8 mouse cellular contexts compared by ENCODE assay signal in genomic region chr9:41950991-41951451, GRCm38 (mm10).
A peak's percentile ranks its signal among the peaks of the same experiment; 100 is the strongest.
DNase-seq lines count a peak whose midpoint lies in the region; ATAC-seq lines count a peak whose summit lies in the region.

No protein-coding gene starts in this region.

- peak; percentile 94 for DNase-seq in NIH3T3 (ENCODE audit: low read depth)
- peak; percentile 87 to 89 for DNase-seq in cerebellum, postnatal 10 days
- peak; percentile 92 to 93 for DNase-seq in frontal cortex, postnatal 36 days (ENCODE audit: low spot score in 2 of 2)
- DNase-seq in left cerebral cortex, adult 11 months (ENCODE audit: low spot score), result peak; percentile 79
- DNase-seq in lung, postnatal 36 days, result peak; percentile 89
- peak; percentile 93 for DNase-seq in retina, embryonic 14.5 days (ENCODE audit: low spot score)
- DNase-seq in thymus, postnatal 4 days, result peak; percentile 94

- H3K4me2 ChIP-seq in hindbrain, embryonic 15.5 days, result peak overlapping the region; percentile 77

- H3K9ac ChIP-seq in hindbrain, embryonic 15.5 days, result peak overlapping the region; percentile 56

- under 1% methylated on average over 21 of the region's 21 CpGs for WGBS in hindbrain, embryonic 15.5 days

- H3K27ac ChIP-seq in hindbrain, embryonic 15.5 days (replicated peaks), result peak overlapping the region; percentile 97

- no peaks in the 10 kb centered on the region for H3K27me3 ChIP-seq in hindbrain, embryonic 15.5 days

- H3K4me3 ChIP-seq in hindbrain, embryonic 15.5 days, result peak overlapping the region; percentile 45

- no peaks in the 10 kb centered on the region for H3K36me3 ChIP-seq in hindbrain, embryonic 15.5 days

- ATAC-seq in hindbrain, embryonic 15.5 days (ENCODE audit: low FRiP score, low read depth), result peak; percentile 81

- H3K4me1 ChIP-seq in hindbrain, embryonic 15.5 days (replicated peaks), result peaks cover 48% of the 10 kb centered on the region

- no peaks in the 10 kb centered on the region for H3K9me3 ChIP-seq in hindbrain, embryonic 15.5 days

Comparison
In these comparisons a context has a peak if more than half of its experiments do, and no peak if none do; other contexts are left out.
1. Peak in every context shown above with its lines: DNase-seq, ATAC-seq, H3K4me3 ChIP-seq and H3K27ac ChIP-seq.